Mouse (Mus musculus) brown adipose tissue, adult 24 weeks (tissue): ENCODE measurements around the gene A430005L14Rik. TPM values are rescaled to one million over a fixed set of nuclear protein-coding genes. Genes with fewer than 3 reads are reported as not detected.

ENCODE experiments used
- H3K27ac ChIP-seq: fragments of 200-500 bp; replicated peaks from 2 replicates; pipeline ENCODE4 v1.5.1; 2012; ENCODE audit warnings: low read depth, mild to moderate bottlenecking, low read length
- H3K4me1 ChIP-seq: fragments of 200-500 bp; 2 replicates; pipeline ENCODE4 v1.6.1; 2012; ENCODE audit warnings: low read length, mixed read lengths; ENCODE audit not compliant: control insufficient read depth, insufficient read depth, insufficient read length
- H3K4me3 ChIP-seq: fragments of 200-500 bp; 2 replicates; pipeline ENCODE4 v1.5.1; 2012; ENCODE audit warnings: low read depth, mild to moderate bottlenecking, low read length, moderate library complexity; ENCODE audit not compliant: insufficient read depth
- polyA plus RNA-seq: library from polyadenylated mRNA; stranded (reverse); fragments of >200 nt; gene quantifications from 2 replicates; pipeline ENCODE4 v1.2.4, GENCODE M21; 2012; ENCODE audit not compliant: missing spikeins, insufficient read depth, insufficient read length

Gene A430005L14Rik
- polyA plus RNA-seq, 1 experiment = 17.2 TPM

DNA sequence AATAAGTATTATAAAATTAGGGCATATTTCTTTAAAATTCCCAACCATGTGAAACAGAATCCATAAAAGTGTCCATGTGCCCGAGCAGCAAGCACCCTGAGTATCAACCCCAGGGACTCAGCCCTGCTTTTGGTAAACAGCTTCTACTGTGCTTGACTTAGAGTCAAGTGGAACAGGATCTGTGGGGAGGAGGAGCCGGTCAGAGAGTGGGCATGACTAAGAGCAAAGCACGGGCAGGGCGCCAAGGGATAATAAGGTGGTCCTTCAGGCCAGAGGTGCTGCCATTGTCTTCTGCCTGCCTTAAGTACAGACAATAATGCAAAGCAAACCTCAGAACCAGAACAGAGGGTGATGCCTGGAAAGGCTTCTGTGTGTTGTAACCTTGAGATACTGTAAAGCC, 50.7 kb downstream of the A430005L14Rik start:
- Histone ChIP-seq H3K4me3 (no peak overlapping the region), H3K4me1 (peaks cover 4% of the 10 kb centered on the region), H3K27ac (no peak overlapping the region)

DNA sequence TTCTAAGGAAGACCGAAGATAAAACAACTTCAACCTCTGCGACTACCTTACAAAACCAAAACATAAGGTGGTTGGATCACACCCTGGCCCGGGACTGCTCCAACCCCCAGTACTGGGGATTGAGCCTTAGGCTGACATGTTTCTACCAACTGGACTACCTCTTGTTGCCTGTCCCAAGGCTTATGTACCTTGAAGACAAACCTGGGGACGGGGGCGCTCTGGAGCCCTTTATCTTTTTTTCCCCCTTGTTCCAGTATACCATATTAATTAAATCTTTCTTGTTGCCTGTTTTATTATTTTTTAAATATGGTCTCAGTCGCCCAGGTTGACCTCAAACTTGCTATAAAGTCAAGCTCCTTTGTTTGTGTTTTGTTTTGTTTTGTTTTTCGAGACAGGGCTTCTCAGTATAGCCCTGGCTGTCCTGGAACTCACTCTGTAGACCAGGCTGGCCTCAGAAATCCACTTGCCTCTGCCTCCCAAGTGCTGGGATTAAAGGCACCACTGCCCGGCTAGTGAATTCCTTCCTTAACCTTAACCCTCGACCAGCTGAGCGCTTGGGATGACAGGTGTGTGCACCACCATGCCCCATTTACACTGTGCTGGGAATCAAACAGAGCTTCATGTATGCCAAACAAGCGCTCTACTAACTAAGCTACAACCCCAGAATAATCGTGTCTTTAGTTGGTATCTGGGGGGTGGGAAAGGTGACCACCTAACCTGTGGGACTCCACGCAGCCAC, 54.0 kb downstream of the A430005L14Rik start:
- peak overlapping the region; percentile 73 for H3K4me3 ChIP-seq
- peaks cover 11% of the 10 kb centered on the region for H3K4me1 ChIP-seq
- no peak overlapping the region; the same call in 1 of the 2 replicates for H3K27ac ChIP-seq

Other genes starting within 250 kb of the A430005L14Rik start
- 0.83 and 1.3 TPM in 2 replicates for gene Dffb, start 17.9 kb downstream of the A430005L14Rik start, polyA plus RNA-seq
- gene Cep104, start 18.0 kb downstream of the A430005L14Rik start, polyA plus RNA-seq = 12.9 and 13.6 TPM in 2 replicates
- 20.1 and 24.0 TPM in 2 replicates for gene Lrrc47, start 54.5 kb downstream of the A430005L14Rik start, polyA plus RNA-seq
- 12.6 and 14.5 TPM in 2 replicates for gene Smim1, start 69.0 kb downstream of the A430005L14Rik start, polyA plus RNA-seq
- not detected in 2 replicates for gene Ccdc27, start 85.4 kb downstream of the A430005L14Rik start, polyA plus RNA-seq
- gene Trp73, start 183.0 kb downstream of the A430005L14Rik start, polyA plus RNA-seq = not detected in 2 replicates
- 6.3 and 8.2 TPM in 2 replicates for gene Wrap73, start 185.1 kb downstream of the A430005L14Rik start, polyA plus RNA-seq
- gene Tprgl, start 203.4 kb downstream of the A430005L14Rik start, polyA plus RNA-seq = 105 and 132 TPM in 2 replicates
- 0.21 and 0.28 TPM in 2 replicates for gene Megf6, start 213.5 kb downstream of the A430005L14Rik start, polyA plus RNA-seq